Mouse (Mus musculus) inflammation-experienced regulatory T-cells (primary cell): ENCODE data around the gene Vmn1r66. TPM values are rescaled to one million over a fixed set of nuclear protein-coding genes. Genes with fewer than 3 reads are reported as not detected.

Experiments
- polyA plus RNA-seq, 2 experiments: library from polyadenylated mRNA; unstranded; fragments of 100-300 nt; shearing (Covaris generic); gene quantifications; one replicate each; pipeline ENCODE4 v1.2.1; 2017

Vmn1r66 gene
- under 1 TPM in 1 of 2 experiments, not detected in 1; 0.10 TPM for polyA plus RNA-seq

GRCm38 (mm10) chr7:10277906-10278305, at the start of gene Vmn1r66:
TSS of gene Vmn1r66 (minus strand) at chr7:10278006.

Other genes with a start within 250 kb of the Vmn1r66 start
- gene Vmn2r50, start 224.7 kb downstream of the Vmn1r66 start, polyA plus RNA-seq: under 1 TPM in 1 of 2 experiments, not detected in 1; 0.23 TPM
- gene Vmn2r51, start 172.3 kb downstream of the Vmn1r66 start, polyA plus RNA-seq: under 1 TPM in 1 of 2 experiments, not detected in 1; 0.50 TPM
- 1 to 10 TPM in 1 of 2 experiments, under 1 TPM in 1; 0.22 to 1.3 TPM for gene Vmn2r52, start 101.4 kb downstream of the Vmn1r66 start, polyA plus RNA-seq
- gene Vmn1r67, start 165.3 kb upstream of the Vmn1r66 start, polyA plus RNA-seq: not detected
- 1 to 10 TPM; 3.0 to 3.6 TPM for gene Zik1, start 217.4 kb upstream of the Vmn1r66 start, polyA plus RNA-seq